Mouse (Mus musculus) left cerebral cortex, postnatal 14 days (tissue): ENCODE data around the gene Cdyl2. TPM values are rescaled to one million over a fixed set of nuclear protein-coding genes. Genes with fewer than 3 reads are reported as not detected.

Experiments used
- DNase-seq, 2 experiments: peaks; one replicate each; pipeline ENCODE4 v3.0.0; 2021 to 2022; ENCODE audit warnings: low spot score in 2 of 2, mixed read lengths in 1 of 2
- intact Hi-C: fragments of 180-260 bp; cut with DNase I; formaldehyde crosslinking; loops from one replicate; pipeline ENCODE4 v1.15.1; 2025
- total RNA-seq, 2 experiments: library from RNA; stranded (reverse); gene quantifications; 2 replicates each; pipeline ENCODE4 v1.2.3; 2021

The Cdyl2 gene
- total RNA-seq, 2 experiments from 2014 or later: 18.9 to 20.8 TPM

DNA sequence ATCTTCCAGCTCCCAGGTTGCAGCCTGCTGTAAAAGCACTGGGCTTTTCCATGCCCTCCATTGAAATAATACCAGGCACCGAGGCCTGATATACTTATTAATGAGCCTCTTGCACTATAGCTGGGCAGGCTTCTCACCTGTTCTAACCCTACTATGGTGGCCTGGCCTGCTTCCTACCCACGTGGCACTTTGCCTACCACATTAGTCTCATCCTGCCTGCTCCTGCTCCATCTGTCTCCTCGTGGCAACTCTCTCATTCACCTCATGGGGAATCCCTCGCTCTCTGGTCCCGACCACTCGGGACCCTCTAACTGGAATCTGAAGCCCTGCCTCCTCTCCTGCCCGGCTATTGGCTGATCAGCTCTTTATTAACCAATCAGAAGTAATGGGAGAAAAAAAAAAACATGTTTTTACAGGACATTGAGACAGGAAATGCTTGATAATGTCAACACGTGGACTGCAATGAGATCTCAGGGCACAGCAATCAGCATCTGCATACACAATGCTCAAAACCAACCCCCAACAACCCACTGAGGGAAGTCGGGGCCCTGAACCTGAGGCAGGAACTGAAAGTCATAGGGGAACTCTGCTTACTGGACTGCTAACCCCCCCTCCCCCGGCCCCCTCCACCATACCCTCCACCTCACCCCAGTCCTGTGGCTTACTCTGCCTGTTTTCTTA, 99.2 kb downstream of the Cdyl2 start:
- intact Hi-C loops: no loop called here

DNA sequence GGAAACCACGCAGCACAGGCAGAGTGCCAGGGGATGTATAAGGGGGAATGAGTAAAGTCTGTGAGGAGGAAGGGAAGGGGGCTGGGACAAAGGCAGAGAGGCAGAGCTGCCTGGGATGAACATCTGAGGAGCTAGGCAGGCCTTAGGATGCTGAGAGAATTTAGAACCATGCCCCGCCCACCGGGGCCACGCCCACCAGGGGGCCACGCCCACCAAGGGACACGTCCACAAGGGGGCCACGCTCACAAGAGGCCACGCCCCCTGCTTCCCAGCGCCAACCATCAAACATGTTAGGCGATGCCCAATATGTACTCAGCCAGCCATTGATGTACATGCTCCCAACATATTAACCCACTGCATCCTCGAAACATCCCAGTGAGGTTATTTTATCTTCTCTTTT, 102.7 kb downstream of the Cdyl2 start:
- DNase-seq: no peak
- intact Hi-C loops: no loop called here

More for the DNA sequence above, 99.2 kb downstream of the Cdyl2 start:
- DNase-seq: no peak

DNA sequence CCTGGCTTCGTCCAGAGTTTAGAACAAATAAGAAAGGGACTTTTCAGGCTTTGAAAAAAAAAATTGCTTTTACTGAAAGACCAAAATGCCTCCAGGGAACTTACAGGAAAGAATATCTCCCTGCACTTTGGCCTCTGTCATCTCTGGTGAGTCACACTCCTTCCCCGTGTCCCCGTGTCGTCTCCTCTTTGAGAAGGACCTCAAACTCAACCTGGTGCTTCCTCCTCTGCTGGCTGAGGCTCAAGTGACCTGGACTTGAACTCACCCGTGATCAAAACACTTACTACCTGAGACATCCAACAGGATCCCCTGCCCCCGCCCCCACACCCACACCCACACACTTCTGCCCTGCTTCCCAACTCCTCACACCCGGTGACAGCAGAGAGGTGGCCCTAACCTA, 103.8 kb downstream of the Cdyl2 start:
- DNase-seq: no peak
- intact Hi-C loops: no loop called here

DNA sequence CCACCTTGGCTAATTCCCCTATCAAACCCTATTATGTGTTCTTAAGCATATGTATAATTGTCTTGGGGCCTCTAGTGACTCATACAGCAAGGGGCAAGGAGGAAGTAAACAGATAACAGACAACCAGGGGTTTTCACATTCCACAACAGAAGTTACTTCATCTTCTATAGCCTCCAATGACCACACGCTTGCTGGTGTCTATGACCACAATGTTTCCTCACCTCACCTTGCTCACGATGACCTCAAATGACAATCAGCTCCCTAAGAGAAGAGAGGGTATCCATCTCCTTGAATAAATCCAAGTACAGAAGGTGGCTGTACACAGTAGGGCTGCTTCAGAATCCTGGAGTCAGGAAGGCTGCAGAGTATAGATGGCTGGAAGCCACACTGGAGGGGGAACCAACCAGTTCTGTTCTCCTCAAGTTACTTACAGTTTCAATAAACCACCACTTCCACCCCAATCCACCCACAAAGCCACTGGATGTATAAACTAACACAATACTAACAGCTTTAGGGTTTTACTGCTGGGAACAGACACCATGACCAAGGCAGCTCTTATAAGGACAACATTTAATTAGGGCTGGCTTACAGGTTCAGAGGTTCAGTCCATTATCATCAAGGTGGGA, 104.8 kb downstream of the Cdyl2 start:
- intact Hi-C loops: no loop called here
- no peak for DNase-seq

DNA sequence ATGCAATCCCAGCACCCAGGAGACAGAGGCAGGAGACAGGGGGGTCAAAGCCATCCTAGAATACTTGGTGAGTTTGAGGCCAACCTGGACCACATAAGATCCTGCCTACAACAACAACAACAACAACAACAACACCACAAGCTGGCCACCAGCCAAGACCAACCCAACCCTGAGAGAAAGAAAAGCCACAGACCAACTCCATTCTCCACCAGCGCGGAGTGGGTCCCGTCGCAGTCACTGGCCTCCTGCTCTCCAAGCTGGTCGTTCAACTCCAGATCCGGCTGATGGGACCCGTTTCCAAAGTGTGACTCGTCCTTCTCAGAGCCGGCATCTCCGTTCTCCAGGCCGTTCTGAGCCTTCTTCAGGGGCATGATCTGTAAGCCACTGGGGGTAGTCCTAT, 109.2 kb downstream of the Cdyl2 start:
- DNase-seq: no peak
- intact Hi-C loops: no loop called here

DNA sequence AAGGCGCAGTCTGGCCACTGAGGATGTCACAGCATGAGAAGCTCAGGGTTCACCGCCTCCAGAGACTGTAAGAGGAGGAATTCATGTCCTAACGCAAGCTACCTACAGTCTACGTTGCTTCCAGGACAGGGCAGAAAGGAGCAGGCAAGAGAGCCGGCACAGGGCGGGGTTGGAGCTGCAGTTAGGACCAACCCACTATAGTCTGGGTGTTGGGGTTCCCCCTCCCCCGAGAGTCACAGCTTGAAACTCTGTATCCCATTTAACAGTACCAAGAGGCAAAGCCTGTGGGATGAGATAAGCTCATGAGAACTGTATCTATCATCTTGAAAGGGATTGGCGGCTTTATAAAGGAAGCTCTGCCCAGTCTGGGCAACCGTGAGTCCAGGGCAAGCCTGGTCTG, 110.5 kb downstream of the Cdyl2 start:
- no peak for DNase-seq

DNA sequence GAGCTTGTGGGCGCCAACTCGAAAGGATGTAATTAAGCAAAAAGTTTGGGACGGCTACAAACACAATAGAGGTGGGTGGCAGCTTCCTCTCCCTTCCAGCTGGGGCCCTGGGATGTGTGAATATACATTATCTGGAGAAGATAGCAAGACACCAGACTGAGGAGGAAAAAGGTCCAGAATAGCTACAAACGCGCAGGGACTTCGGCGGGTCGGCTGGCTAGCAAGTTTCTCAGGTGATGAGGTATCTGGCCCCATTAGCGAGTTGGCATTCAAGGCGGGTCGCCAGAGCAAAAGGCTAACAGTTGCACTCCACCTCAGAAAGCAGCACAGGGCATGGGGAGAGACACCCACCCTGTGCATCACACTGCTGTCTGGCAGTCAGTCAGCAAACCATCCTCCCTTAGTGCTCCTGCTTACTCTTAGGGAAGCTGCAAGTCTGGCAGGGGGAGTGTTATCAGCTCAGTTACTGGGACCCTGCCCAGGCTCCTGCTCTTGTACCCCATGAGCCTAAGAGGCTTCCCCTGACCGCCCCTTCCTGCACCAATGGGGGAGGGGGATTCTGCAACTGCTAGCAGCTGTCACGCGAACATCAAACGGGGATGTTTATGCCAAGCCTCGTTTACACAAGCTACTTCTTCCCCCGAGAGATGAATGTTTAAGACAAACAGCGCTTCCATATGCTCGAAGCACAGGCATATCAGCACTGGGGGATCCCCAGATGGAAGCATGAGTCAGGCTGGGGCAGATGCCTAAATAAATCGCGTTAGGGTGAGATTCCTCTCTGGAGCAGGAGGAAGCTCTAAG, 111.4 kb downstream of the Cdyl2 start:
- intact Hi-C loops: no loop called here
- DNase-seq: peak; percentile 58 to 75

More for the DNA sequence above, 110.5 kb downstream of the Cdyl2 start:
- intact Hi-C loops: no loop called here

DNA sequence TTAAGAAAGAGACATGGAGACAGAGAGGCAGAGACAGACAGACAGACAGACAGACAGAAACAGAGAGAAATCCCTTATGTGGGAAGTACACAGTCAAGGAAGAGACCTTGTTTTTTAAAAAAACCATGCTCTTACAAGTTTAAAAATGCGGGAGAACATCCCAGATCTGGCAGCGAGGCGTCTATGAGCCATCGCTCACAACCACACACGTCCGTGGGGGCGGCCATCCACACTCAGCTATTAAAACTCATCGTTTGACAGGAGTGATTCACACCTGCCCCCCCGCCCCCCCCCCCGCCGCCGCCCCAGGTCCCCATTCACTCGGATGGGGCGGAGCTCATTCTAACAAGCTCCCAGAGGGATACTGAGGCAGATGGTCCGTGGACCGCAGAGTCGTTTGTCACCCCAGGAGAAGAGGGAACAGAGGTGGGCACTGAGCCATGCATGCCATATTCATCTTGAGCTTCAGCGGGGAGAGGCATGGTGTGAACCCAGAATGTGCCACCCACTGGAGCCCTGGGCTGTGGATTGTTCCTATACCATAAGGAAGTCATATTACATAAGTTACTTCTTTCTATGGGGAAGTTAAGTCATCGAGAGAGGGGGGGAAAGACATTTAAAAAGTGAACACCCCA, 113.0 kb downstream of the Cdyl2 start:
- peak; percentile 72 to 76 for DNase-seq
- intact Hi-C loops: no loop called here

DNA sequence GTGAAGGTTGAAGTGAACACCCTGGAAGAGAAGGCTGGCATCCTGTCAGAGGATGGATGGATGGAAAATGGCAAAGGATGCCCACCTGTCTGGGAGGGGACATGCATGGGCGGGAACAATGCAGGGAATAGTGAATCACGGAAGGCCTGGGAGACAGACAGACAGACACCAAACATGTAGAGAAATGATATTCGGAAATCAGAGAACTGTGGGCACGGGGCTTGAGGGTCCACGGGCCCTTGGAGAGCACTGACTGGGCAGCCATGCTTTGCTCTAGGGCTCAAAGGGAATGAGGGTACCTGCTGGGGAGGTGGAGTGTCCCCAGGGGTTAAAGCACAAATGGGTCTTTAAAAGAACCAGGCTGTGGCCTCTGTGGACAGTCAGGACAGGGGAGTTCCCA, 113.6 kb downstream of the Cdyl2 start:
- intact Hi-C loops: no loop called here
- no peak for DNase-seq

DNA sequence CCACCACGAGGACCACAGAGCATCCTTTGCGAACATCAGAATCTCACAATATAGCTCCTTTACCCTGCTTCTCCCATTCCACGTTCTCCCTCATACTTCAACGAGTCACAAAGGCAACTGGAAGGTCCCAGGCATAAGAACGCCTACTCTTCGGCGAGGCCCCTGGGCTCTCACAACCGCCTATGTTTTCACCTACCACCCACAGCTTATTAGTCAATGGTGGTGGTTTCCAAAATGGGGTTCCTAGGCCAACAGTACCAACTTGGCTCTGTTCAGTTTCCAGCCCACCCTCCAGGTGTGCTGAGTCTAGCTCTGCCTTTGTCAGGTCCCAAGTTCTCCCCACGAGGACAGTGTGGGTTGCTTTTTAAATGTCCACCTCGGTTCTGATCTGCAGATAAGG, 114.0 kb downstream of the Cdyl2 start:
- DNase-seq: no peak
- intact Hi-C loops: no loop called here

DNA sequence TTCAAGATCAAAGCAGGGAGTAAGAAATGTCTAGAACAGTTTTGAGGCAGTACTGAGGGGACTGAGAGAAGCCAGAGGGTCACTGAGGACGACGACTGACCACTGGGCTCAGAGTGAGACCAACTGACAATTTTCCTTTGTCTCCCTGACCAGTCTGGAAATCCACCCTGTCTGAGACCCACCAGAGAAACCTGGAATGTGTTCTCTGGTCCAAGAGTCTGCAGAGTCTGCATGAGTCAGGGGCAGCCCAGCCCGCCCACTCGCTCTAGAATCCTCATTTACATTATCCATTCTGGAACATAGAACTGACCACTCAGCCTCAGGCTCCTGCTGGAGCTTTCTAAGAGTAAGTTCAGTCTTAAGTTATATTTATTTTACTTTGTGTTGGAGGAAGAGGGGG, 114.9 kb downstream of the Cdyl2 start:
- intact Hi-C loops: no loop called here
- DNase-seq: no peak

DNA sequence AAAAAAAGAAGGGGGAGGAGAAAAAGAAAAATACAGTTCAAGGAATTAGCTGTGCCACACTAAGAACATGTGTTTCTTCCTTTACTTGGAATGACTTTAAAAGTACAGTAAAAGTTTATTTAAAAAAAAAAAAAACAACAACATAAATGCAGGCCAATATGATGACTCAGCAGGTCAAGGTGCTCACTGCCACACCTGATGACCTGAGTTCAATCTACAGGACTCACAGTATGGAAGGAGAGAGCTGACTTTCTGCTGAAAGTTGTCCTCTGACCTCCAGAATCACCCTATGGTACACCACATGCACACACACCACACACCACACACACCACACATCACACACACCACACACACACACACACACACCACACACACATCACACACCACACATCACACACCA, 116.4 kb downstream of the Cdyl2 start:
- no peak for DNase-seq
- intact Hi-C loops: no loop called here

DNA sequence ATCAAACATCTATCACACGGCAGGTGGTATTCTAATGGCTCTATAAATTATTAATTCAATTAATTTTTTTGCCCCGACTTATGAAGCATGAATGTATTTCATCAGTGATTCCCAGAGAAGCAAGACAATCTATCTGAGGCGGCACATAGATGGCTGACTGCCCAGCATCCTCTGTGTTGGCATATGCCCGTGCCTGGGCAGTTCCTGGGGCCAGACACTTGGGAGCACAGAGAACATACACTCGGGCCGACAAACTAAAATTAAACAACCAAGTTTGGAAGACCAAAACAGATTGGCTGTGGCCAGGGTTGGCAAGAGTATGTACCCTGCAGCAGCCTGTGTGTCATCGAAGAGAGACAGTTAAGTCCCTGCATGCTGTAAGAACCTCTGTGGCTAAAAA, 117.9 kb downstream of the Cdyl2 start:
- no peak for DNase-seq

DNA sequence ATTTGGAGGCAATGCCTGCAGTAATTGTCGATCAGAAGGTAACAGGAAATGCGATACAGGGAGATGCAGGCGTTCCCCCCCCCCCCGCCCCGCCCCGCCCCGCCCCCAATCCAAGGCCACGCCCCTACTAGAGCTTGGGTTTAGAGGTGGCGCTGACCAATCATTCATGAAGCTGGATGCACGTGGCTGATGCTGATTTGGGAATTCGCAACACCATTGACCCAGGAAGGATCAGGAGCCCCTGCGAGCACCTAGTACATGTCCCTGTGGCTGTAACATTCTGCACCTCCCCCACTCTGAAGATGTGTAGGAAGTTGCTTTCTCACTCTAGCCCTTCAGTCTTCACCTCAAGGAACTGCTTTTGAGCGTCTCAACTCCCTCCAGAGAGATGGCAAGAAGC, 126.6 kb downstream of the Cdyl2 start:
- DNase-seq: no peak
- intact Hi-C loops: no loop called here

More for the DNA sequence above, 117.9 kb downstream of the Cdyl2 start:
- intact Hi-C loops: no loop called here

DNA sequence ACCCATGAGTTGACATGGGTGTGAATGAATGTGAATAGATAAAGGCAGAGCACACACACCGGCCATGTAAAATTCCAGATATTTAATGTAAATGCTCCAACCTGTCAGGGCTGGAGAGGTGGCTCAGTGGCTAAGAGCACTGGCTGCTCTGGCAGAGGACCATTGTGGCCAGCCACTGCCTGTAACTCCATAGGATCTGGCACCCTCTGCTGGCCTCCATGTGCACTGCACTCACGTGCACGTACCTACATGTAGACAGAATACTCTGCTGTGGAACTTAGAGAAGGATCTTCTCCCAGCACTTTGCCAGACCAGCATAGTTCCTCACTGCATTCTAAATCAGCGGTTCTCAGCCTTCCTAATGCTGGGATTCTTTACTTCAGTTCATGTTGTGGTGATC, 130.0 kb downstream of the Cdyl2 start:
- intact Hi-C loops: no loop called here
- DNase-seq: no peak

DNA sequence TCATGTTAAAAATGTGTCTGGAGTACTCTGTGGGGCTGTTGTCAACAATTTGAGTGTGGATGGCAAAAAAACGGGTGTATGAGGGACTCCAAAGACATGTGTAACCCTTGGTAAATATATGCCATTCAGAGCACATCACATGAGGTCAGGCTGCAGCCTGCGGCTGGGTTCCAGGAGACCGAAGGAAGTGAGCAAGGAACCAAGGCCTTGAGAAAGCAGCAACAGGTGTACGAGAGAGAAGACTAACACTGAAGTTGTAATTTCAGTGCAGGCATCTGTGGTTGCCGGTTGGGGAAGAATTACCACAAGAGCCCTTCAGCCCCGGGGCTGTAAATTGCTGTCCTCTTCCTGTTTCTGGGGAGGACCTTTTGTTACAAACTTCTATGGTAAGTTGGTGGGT, 133.1 kb downstream of the Cdyl2 start:
- intact Hi-C loops: no loop called here
- no peak for DNase-seq

DNA sequence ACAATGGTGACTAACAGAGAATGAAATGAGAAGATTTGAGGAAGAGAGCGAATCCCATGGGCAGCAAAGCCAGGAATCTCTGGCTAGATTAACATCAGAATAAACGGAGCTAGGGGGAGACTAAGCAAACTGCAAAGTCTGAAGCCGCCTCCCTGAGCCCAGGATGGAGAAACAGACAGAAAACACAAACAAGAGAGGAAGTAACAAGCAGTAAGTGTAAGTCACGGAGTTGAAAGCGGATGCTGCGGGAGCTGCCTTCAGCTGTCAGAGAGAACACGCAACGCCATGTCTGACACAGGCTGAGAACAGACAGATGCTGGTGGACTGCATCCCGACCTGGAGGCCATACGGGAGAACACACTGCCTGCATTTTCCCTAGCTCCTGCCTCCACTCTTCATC, 141.6 kb downstream of the Cdyl2 start:
- no peak for DNase-seq
- intact Hi-C loops: no loop called here

DNA sequence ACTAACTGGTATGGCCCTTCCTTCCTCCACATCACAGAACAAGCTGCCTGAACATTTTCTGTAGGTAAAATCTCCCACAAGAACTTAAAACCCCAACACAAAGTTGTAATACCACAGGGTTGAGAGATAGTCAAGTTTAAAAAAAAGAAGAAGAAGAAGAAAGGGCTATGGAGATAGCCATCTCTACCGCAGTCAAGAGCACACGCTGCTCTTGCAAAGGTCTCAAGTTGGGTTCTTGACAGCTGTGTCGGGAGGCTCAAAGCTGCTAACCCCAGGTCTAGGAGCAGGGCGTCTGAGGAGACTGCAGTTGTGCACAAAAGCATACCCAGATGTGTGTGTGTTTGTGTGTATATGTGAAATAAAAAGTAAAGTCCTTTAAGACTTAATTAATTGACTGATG, 142.2 kb downstream of the Cdyl2 start:
- no peak for DNase-seq
- intact Hi-C loops: no loop called here

DNA sequence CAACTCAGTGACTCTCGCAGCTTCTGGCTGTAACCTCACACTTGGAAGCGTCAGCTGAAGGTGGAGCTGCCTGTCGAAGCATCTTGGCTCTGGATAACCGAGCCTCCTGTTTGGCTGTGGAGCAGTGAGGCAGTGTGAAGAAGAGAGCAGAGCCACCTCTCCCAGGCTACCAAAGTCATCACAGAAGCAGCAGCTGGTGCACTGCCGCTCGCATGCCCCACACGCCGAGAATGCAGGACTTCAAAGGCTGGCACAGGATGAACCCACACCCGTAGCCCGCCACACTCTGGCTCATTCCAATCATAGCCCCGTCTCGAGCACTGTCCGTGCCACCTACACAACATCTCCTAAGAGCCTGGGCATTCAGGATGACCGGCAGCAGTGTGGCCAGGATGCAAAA, 142.7 kb downstream of the Cdyl2 start:
- intact Hi-C loops: no loop called here
- DNase-seq: no peak
